Mouse (Mus musculus) adrenal gland, adult (tissue): ENCODE measurements around the gene Lrrc59.
A peak's percentile ranks its signal among the peaks of the same experiment; 100 is the strongest.

Experiments
- DNase-seq, 2 experiments: peaks; one replicate each; pipeline ENCODE4 v3.0.0; 2022 to 2023; ENCODE audit warnings: low spot score in 1 of 2; ENCODE audit not compliant: inconsistent age in 2 of 2

Lrrc59 gene

GRCm38 (mm10) chr11:94629199-94629883, at the start of gene Lrrc59:
Gene Lrrc59 (plus strand): TSS chr11:94629767.
- DNase-seq: peak; percentile 96 to 99

- DNase-seq: no peak
Measured at GRCm38 (mm10) chr11:94580111-94580740, 49.3 kb upstream of the Lrrc59 start.

- DNase-seq: no peak
Measured at GRCm38 (mm10) chr11:94585091-94585490, 44.5 kb upstream of the Lrrc59 start.

- no peak for DNase-seq
Measured at GRCm38 (mm10) chr11:94587511-94587910, 42.1 kb upstream of the Lrrc59 start.

GRCm38 (mm10) chr11:94596311-94596852, 33.2 kb upstream of the Lrrc59 start:
- no peak for DNase-seq

GRCm38 (mm10) chr11:94597319-94597718, 32.2 kb upstream of the Lrrc59 start:
- DNase-seq: peak; percentile 93 to 97

GRCm38 (mm10) chr11:94598437-94599120, 31.0 kb upstream of the Lrrc59 start:
- peak in 1 of 2 experiments; percentile 59 for DNase-seq

- DNase-seq: peak; percentile 51 to 65
Measured at GRCm38 (mm10) chr11:94600447-94600846, 29.1 kb upstream of the Lrrc59 start.

- DNase-seq: peak; percentile 92 to 96
Measured at GRCm38 (mm10) chr11:94601321-94602281, 28.0 kb upstream of the Lrrc59 start, which contains the start of gene Acsf2. Gene Acsf2 (minus strand): TSS chr11:94601871.

- peak; percentile 67 to 90 for DNase-seq
Measured at GRCm38 (mm10) chr11:94602356-94602955, 27.1 kb upstream of the Lrrc59 start.

GRCm38 (mm10) chr11:94610744-94611740, 18.5 kb upstream of the Lrrc59 start:
- peak in 1 of 2 experiments; percentile 78 for DNase-seq

- DNase-seq: no peak
Measured at GRCm38 (mm10) chr11:94614603-94615002, 15.0 kb upstream of the Lrrc59 start.

GRCm38 (mm10) chr11:94615494-94615893, 14.1 kb upstream of the Lrrc59 start:
- DNase-seq: peak in 1 of 2 experiments; percentile 26

GRCm38 (mm10) chr11:94617646-94618045, 11.9 kb upstream of the Lrrc59 start:
- DNase-seq: no peak

- DNase-seq: peak in 1 of 2 experiments; percentile 29
Measured at GRCm38 (mm10) chr11:94620766-94621457, 8.7 kb upstream of the Lrrc59 start.

GRCm38 (mm10) chr11:94621458-94621852, 8.1 kb upstream of the Lrrc59 start:
- peak in 1 of 2 experiments; percentile 39 for DNase-seq

- DNase-seq: no peak
Measured at GRCm38 (mm10) chr11:94622162-94622561, 7.4 kb upstream of the Lrrc59 start.

GRCm38 (mm10) chr11:94629884-94630198, 274 bp downstream of the Lrrc59 start:
- no peak for DNase-seq
